Mouse (Mus musculus) embryonic facial prominence, embryonic 11.5 days (tissue): ENCODE results near the gene Kras. TPM values are rescaled to one million over a fixed set of nuclear protein-coding genes. Genes with fewer than 3 reads are reported as not detected.

Experiments used
- ATAC-seq: fragments of 200-750 bp; cut with Nextera tagmentation; replicated peaks from 2 replicates; pipeline ENCODE4 v1.8.0; 2017; ENCODE audit warnings: low read depth; ENCODE audit not compliant: insufficient number of reproducible peaks, low FRiP score, low TSS enrichment
- DNase-seq: peaks from one replicate; pipeline ENCODE4 v3.0.0-alpha.2; 2015; ENCODE audit warnings: low spot score
- H3K27ac ChIP-seq: fragments of 300-500 bp; sonication (generic); replicated peaks from 2 replicates; pipeline ENCODE4 v1.5.1; 2014; ENCODE audit warnings: mild to moderate bottlenecking, low read depth, low read length, control low read depth
- H3K27me3 ChIP-seq: fragments of 300-500 bp; sonication (generic); 2 replicates; pipeline ENCODE4 v1.6.1; 2014; ENCODE audit warnings: mild to moderate bottlenecking, low read length, moderate library complexity, mixed read lengths; ENCODE audit not compliant: control insufficient read depth, insufficient read depth
- H3K36me3 ChIP-seq: fragments of 300-500 bp; sonication (generic); replicated peaks from 2 replicates; pipeline ENCODE4 v1.6.1; 2014; ENCODE audit warnings: low read depth, mild to moderate bottlenecking, low read length, moderate library complexity, mixed read lengths; ENCODE audit not compliant: control insufficient read depth, insufficient read depth
- H3K4me1 ChIP-seq: fragments of 300-500 bp; sonication (generic); 2 replicates; pipeline ENCODE4 v1.6.1; 2014; ENCODE audit warnings: low read length, mixed read lengths; ENCODE audit not compliant: control insufficient read depth, insufficient read depth
- H3K4me2 ChIP-seq: fragments of 300-500 bp; sonication (generic); 2 replicates; pipeline ENCODE4 v1.6.1; 2014; ENCODE audit warnings: low read depth, mild to moderate bottlenecking, control low read depth, low read length, moderate library complexity
- H3K4me3 ChIP-seq: fragments of 300-500 bp; sonication (generic); 2 replicates; pipeline ENCODE4 v1.5.1; 2014; ENCODE audit warnings: low read depth, low read length, control low read depth
- H3K9ac ChIP-seq: fragments of 300-500 bp; sonication (generic); replicated peaks from 2 replicates; pipeline ENCODE4 v1.6.1; 2014; ENCODE audit warnings: mild to moderate bottlenecking, control low read depth, low read length
- H3K9me3 ChIP-seq: fragments of 300-500 bp; sonication (generic); replicated peaks from 2 replicates; pipeline ENCODE4 v1.6.1; 2016; ENCODE audit warnings: mild to moderate bottlenecking, low read length, inconsistent platforms, mixed read lengths; ENCODE audit not compliant: control insufficient read depth
- WGBS: fragments of 180-500 bp; shearing (Covaris S2); extraction: QIAGEN DNeasy Blood & Tissue Kit; methylation state at CpG from one replicate; pipeline ENCODE4 v1.1.7; 2014; 5-methylcytosine and 5-hydroxymethylcytosine counted together
- polyA plus RNA-seq: library from polyadenylated mRNA; unstranded; fragments of >200 nt; fragmentation: Nextera tagmentation; extraction: Ambion mirVana; gene quantifications from 2 replicates; pipeline ENCODE4 v1.2.1, GENCODE M21; 2014

Kras gene
- polyA plus RNA-seq, 1 experiment from 2014 or later, result 116 TPM

GRCm38 (mm10) chr6:145173781-145174191 lies 76.3 kb downstream of the Kras start:
- Histone ChIP-seq H3K4me1 (peaks cover 3% of the 10 kb centered on the region; the same call in 1 of the 2 replicates), H3K9ac (no peak overlapping the region), H3K9me3 (no peaks in the 10 kb centered on the region), H3K27ac (no peak overlapping the region), H3K27me3 (no peaks in the 10 kb centered on the region), H3K4me2 (0 out of 2 replicates have a peak overlapping the region, but pooled peaks have one; percentile 4), H3K4me3 (no peak overlapping the region), H3K36me3 (no peaks in the 10 kb centered on the region)
- WGBS, result 1% methylated on average over 11 of the region's 11 CpGs
- peak; percentile 77 for ATAC-seq
- peak; percentile 71 for DNase-seq

DNA sequence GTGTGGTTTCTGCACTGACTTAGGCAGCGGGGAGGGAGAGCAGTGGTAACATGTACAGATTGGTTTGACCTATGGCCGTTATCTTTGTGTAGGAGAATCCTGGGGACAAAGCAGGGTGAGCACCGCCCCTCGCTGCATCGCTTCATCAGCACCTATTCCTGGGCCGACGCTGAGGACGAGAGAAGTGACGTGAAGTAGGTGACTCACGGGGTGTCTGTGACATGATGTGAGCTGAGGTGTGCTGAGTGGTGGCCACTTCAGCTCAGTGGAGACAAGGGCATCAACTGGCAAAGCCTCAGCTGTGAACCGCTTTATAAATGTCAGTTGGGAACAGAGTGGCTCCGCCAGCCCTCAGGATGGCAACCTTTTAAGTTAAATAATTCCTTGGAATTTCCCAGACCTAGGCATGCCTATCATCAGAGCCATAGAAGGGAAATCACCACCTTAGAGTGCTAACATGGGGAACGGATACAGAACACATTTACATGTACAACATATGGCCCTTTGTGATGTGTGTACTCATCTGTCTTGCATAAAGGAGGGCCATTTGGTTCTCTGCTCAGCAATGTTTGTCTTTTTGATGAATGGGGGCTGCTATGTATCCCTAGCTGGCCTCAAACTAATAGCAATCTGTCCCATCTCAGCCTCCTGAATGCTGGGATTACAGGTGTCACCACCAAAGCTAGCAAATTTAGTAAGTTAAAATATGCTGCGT lies 78.0 kb downstream of the Kras start:
- H3K4me3 ChIP-seq, result no peak overlapping the region
- H3K9ac ChIP-seq, result no peak overlapping the region
- ATAC-seq (no peak), DNase-seq (no peak)
- H3K36me3 ChIP-seq, result no peaks in the 10 kb centered on the region
- peaks cover 3% of the 10 kb centered on the region; the same call in 1 of the 2 replicates for H3K4me1 ChIP-seq
- no peak overlapping the region for H3K27ac ChIP-seq
- H3K4me2 ChIP-seq, result no peak overlapping the region
- 80% methylated on average over 14 of the region's 14 CpGs for WGBS
- H3K27me3 ChIP-seq, result no peaks in the 10 kb centered on the region
- no peaks in the 10 kb centered on the region for H3K9me3 ChIP-seq

Other genes starting within 250 kb of the Kras start
- 88.0 and 89.1 TPM in 2 replicates for gene Bcat1, start 174.1 kb downstream of the Kras start, polyA plus RNA-seq
- gene Lrmp, start 134.6 kb downstream of the Kras start, polyA plus RNA-seq, result 1.8 and 2.0 TPM in 2 replicates
- 0.13 TPM in 2 replicates for gene Casc1, start 39.2 kb downstream of the Kras start, polyA plus RNA-seq
- gene Etfrf1, start 39.1 kb downstream of the Kras start, polyA plus RNA-seq, result 29.8 and 33.2 TPM in 2 replicates